Mouse (Mus musculus) lung, postnatal 10 days (tissue): ENCODE measurements around the gene Sln.
A peak's percentile ranks its signal among the peaks of the same experiment; 100 is the strongest.

Source experiments
- DNase-seq: peaks from one replicate; pipeline ENCODE4 v3.0.0; 2021

The Sln gene

DNA sequence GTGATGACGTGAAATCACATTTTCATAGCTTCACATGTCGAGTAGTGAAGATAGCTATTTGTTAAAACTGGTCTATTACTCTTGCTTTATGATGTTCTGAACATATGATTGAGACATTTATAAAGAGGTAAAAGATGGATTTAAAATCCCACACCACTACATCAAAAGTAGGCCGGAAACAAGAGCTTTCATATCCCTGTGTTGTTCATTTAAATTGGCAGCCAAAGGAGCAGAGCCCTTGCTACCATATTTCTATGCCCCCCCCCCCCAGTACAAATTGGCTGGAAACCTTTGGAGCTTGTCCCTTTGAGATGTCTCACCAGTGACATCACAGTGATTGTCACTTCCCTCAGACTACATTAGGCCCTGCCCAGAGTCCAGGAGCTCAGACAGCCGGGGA is at the start of gene Sln:
Gene Sln, plus strand, starts transcription at position 301 of the 400 bp plus-strand sequence.
- DNase-seq, result no peak

- DNase-seq, result no peak
Observed at GRCm38 (mm10) chr9:53802921-53803320, 47.0 kb upstream of the Sln start.

GRCm38 (mm10) chr9:53806496-53807086 is 43.4 kb upstream of the Sln start:
- no peak for DNase-seq

GRCm38 (mm10) chr9:53813418-53813817 is 36.5 kb upstream of the Sln start:
- DNase-seq, result no peak

DNA sequence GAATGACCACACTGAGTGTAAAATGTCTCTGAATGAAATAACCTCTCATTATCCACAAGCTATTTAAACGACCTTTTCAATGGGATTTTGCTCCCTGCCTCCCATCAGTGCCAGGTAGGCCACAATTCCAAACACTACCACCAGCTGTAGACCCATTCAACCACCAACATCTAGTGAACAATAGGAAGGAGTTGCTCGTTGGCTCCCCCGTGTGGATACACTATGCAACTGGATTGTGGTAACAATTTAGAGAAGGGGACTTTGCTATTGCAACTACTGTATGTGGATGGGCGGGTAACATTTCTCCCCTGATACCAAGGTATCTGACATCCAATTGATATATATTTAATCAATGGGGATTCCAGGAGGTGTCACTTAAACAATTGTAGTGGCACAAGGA is 31.2 kb upstream of the Sln start:
- DNase-seq, result peak; percentile 66

GRCm38 (mm10) chr9:53825318-53825717 is 24.6 kb upstream of the Sln start:
- DNase-seq, result peak; percentile 23

DNA sequence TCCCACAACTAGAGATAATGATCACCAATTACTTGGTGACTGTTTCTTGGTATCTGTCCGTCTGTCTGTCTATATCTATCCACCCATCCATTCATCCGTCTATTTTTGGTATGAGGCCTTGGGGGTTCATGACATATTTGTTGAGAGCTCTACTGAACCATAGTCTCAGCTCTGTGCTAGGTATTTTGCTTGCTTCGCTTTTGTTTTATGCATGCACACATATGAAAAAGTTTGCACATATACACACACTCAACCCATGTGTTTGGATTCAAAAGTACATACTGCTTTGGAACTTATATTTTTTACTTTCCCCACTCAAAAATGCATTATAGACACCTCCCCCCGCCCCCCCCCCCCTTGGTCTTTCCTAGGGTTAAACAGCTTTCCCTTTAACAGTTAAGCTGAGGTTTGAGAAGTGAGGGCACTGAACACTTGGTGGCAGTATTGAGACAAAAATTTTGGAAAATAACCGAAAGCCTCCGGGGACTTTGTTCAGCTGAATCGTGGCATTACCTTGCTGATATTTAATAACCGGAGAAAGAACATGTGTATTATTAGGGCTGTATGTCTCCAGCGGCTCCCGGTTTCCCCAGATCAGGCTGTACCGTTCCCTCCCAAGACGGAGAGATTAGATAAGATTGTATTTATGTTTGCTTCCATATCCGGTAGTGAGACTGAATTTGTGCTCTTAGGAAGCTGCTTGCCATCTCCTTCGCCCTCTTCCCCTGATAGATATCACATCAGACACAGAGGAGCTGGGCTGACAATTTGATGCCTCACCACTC is 20.7 kb upstream of the Sln start:
- peak; percentile 61 for DNase-seq

DNA sequence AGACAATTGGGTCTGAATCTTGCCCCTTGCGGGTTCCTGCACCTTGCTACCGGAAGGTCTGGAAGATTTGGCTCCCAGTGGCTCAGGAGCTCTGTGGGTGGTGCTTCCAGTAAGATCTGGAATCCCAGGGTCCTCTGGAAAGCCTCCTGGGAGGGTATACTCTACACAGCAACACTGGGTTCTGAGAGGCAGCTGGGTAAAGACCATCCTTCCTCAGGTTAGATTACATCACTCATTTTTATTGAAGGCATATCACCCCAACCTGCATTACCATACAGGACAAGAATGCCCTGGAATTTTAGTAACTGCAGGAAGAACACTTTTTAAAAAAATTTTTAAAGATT is 20.1 kb upstream of the Sln start:
- no peak for DNase-seq

DNA sequence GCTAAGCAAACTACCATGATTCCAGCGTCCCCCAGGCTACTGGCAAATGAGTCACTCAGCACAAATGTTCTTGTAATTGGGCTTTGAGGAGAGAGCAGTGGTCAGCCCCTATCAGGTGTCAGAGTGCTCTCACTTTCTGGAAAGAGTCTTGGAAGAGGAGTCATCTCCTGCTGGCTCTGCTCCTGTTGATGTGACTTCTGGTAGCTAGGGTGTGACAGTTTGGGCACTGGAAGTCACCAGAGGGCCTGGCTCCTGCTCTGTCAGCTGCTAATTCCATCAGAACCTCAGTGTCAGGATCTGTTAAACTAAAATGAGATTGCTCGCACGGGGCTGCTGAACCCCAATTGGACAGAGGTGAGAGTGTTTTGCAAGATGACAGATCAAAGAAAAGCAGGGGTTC is 14.9 kb upstream of the Sln start:
- no peak for DNase-seq

DNA sequence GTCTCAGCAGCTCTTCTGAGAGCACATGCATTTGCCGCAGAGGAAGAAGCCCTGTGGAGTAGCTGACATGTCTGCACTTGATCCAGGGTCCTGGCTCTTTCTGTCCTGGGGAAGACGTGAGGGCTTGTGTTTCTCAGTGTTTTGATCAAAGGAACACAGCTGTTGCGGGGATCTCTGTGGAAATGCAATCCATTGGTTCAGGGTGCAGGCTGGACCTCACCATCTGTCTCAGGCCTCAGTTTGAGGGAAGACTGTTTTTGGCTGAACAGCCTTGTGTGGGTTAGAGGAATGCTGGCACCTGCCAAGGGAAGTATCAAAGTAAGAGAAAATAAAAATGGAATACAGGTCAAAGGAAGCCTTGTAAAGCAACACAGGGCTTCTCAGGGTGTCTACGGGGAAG is 14.0 kb upstream of the Sln start:
- no peak for DNase-seq

GRCm38 (mm10) chr9:53838816-53839215 is 11.1 kb upstream of the Sln start:
- no peak for DNase-seq

DNA sequence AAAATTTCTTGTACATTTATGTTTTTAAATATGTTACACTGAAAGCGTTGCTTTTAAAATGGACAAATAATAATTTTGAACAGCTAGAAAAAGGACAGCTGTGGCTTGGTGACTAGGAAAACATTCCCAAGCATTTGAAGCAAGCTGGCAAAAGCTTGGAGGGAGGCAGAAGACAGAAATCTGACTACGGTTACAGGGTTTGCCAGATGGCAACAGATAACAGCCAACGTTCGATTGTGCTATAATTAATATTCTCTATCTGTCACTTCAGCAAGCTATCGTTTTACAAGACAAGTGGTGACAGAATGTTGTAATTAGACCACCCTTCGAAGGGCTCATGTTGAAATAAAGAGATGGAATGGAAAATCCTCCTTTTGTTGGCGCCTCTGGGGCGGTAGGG is 1.4 kb upstream of the Sln start:
- no peak for DNase-seq

- DNase-seq, result no peak
Observed at GRCm38 (mm10) chr9:53852158-53852557, 2.2 kb downstream of the Sln start.

DNA sequence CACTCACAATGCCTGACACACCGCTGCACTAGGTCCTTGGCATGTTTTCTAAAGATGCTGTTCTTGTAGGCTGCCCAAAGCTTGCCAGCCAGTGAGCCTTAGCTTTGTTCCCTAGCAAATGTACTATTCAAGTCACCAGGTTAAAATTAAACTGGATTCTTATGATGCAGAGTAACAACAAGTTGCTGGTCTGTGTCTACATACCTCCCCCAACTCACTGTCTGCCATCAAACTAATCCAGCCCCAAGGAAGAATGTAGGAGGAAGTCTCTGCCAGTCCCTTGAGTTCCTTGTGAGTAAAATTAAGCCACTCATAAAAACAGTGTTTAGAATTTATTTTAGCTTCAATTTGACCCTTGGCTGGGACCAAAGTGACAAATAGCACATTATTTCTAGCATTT is 3.7 kb downstream of the Sln start:
- DNase-seq, result no peak

GRCm38 (mm10) chr9:53854525-53854924 is 4.6 kb downstream of the Sln start:
- DNase-seq, result no peak

GRCm38 (mm10) chr9:53857864-53858263 is 7.9 kb downstream of the Sln start:
- no peak for DNase-seq

- DNase-seq, result no peak
Observed at GRCm38 (mm10) chr9:53873239-53873638, 23.3 kb downstream of the Sln start.

- DNase-seq, result no peak
Observed at GRCm38 (mm10) chr9:53877423-53877822, 27.5 kb downstream of the Sln start.

- DNase-seq, result no peak
Observed at GRCm38 (mm10) chr9:53883588-53884280, 33.8 kb downstream of the Sln start.

- DNase-seq, result peak; percentile 18
Observed at GRCm38 (mm10) chr9:53890075-53890474, 40.1 kb downstream of the Sln start.

DNA sequence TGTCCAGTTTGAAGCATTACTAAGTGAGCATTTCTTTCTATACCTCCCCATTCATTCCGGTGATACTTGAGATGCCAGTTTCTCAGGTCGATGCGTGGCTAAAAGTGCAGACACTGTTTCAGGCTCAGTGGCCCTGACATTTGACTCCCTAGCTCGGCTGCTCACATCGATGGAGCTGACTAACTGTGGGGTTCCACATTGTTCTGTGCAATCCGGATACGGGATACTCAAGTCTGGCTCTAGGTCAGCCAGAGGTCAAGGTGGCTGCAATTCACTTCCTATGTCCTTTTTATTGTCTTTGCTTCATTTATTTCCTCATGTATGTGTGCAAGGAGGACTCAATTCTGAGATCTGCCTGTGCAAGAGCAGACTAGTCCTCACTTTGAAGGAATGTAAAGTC is 45.9 kb downstream of the Sln start:
- DNase-seq, result no peak

DNA sequence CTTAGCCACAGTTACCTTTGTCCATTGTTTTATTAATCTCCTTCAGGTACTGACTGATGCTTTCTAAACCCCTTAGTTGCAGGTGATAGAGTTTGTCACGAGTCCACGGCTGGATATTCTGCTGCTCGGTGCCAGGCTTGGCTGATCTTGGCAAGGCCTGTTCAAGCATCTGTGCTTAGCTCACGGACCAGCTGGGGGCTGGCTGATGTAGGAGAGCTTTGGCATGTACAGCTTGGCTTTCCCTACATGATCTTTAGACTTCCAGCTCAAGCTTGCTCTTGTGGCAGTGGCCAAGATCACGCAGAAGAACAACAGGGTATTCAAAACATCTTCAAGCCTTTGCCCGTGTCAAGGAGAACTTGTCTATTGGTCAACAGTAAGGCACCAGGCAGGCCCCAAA is 49.9 kb downstream of the Sln start:
- no peak for DNase-seq

DNA sequence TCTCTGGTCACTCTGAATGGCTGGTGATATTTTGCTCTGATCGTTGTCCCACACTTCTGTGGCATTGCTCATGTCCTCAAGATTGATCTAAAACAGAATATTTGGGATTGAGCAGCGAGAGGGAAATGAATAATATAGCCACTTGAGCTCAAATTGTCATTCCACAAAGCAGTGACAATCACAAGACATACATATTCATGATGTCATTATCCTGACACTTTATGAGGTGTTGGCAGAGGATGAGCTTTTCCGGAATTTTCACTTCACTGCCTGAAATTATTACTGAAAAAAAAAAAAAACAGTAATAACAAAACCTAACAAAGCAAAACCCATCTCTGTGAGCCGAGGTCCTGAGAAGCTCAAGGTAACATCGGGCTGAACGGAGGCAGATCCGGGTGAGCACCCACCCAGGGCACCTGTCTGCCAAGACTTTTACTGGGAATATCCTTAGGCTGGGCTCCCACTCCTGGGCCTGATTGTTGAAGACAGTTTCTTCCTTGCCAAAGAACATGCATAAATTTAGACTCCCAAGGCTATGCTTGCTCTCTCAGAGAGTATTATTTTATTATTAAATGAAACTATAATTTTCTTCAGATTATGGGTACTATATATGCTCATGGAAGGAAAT is 53.4 kb downstream of the Sln start:
- no peak for DNase-seq
